Mouse (Mus musculus): ENCODE measurements around the gene Camp.
A peak's percentile ranks its signal among the peaks of the same experiment; 100 is the strongest.
"Not testable (repeated sequence)": the region's sequence is repeated elsewhere in the genome, so short reads cannot be mapped to it uniquely, and the experiment has no call there.

Camp gene

DNA sequence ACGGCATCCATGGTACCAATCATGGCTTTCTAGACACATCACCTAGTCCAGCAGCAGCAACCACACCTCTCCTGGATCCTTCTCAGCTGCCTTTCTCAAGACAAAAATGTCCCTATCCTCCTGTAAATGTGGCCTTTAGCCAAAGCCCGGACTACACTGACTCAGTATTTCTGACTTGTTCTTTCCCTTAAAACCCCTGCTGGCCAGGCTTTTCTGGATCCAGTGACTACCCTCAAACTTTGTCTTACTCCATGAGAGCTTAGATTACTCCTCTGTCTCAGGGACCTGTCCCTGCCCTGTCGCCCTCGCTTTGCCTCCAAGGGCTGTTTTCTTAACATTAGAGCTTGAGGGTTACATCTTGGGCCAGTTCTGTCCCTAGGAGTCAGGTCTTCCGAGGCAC is 682 bp upstream of the Camp start:
- no peak for DNase-seq (ENCODE audit: low spot score in 2 of 2)

DNA sequence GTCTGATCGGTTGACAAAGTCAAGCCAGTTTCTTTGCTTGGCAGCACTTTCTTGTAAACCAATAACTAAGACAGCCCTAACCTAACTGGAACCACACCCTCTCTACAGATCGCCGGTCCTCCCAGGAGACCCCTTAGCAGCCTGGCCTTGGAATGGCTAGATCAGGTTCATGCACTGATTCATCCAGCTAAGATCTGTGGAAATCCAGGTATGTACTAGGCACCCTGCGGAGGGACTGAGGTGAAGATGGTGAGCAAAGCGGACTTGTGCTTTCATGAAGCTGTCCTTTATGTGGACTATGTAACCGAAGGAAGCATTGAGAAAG is 16.4 kb downstream of the Camp start:
- DNase-seq (ENCODE audit: low spot score in 2 of 2): peak in 1 of 2 experiments; percentile 6

DNA sequence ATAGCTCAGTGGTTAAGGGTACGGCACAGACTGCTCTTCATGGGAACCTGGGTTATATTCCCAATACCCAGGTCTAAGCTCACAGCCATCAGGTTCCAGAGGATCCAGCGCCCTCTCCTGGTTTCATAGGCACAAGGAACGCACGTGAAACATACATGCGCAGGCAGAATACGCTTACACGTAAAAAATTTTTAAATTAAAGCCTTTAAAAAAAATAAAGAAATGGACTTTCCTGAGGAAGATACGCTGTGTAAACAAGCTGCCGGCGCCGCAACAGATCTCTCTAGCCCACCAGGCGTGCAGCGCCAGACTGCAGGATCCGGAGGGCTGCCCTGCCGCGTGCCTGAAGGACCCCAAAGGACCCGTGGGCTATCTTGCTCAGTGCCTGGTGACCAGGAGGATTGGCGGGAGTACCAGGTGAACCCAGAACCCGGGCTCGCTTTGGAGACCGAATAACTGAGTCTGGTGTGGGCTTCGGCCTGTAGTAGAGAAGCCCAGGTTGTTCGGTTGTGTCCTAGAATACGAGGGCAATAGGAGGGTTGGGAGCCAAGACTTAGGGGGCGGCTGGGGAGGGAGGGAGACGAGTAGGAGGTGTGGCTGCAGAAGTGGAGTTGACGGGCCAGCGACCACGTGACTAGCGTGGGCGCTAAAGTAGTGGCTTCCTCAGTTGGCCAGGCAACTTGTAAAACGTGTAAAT is 16.9 kb downstream of the Camp start, which contains the start of gene Nme6:
Gene Nme6, plus strand, starts transcription at position 359 of the 697 bp plus-strand sequence.
- DNase-seq (ENCODE audit: low spot score in 2 of 2): peak; percentile 83 to 85

GRCm38 (mm10) chr9:109826181-109826580 is 23.2 kb downstream of the Camp start:
- DNase-seq (ENCODE audit: low spot score in 2 of 2): no peak

DNA sequence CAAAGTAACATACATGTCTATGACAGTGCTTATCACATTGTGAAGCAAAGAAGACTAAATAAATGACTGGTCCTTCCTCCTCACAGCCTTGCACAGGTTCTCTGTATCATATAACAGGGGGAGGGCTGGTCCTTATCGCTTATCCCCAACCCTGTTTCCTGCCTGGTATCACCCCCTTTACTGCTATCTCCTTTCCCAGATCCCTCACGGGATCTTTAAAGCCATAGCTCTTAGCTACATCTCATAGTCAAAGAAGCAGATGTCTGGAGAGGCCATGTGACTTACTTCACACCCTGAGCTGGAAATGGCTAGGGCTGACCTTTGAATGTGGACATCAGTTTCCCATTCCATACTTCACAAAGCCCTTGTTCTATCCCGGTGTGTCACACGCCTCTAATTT is 23.7 kb downstream of the Camp start:
- DNase-seq (ENCODE audit: low spot score in 2 of 2): no peak

GRCm38 (mm10) chr9:109816341-109816740 is 33.1 kb downstream of the Camp start:
- peak in 1 of 2 experiments; percentile 9 for DNase-seq (ENCODE audit: low spot score in 2 of 2)

DNA sequence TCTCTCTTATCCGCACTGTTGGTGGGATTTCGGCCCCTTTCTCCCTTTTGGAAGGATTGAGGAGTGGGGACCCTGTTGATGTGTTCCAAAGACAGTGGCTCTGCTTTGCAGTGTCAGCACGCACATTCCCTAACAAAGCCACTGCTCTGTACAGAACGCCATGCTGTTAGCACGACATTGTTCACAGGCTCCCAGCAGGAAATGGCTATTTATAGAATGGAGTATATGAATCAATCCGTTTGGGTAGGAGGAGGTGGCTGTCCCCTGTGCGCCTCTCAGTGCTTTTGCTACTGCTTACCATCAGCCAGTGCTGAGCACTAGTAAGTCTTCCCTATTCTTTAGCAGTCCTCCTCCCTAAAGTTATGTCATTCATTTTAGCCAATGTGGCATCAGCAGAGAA is 36.0 kb downstream of the Camp start:
- peak; percentile 18 to 22 for DNase-seq (ENCODE audit: low spot score in 2 of 2)

GRCm38 (mm10) chr9:109811980-109812379 is 37.4 kb downstream of the Camp start, which contains the start of gene Spink8:
Spink8 (plus strand) TSS chr9:109812280.
- no peak for DNase-seq (ENCODE audit: low spot score in 2 of 2)

DNA sequence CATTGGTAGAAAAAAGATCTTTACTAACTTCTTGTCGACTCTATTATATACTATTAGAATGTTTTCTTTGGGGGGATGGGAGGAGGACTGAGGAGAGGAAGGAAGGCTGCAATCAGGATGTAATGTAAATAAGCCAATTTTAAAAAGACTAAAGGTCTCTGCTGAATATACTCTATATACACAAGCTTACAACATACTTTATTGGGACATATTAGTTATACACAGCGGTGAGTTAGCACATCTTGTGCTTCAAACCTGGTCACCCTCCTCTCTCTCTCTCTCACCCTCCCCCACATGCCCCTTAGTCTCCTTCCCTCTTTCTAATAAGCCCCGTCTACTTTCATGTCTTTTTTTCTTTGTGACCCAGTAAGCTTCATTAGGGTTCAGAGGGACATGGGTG is 41.5 kb downstream of the Camp start:
- DNase-seq (ENCODE audit: low spot score in 2 of 2): no peak

DNA sequence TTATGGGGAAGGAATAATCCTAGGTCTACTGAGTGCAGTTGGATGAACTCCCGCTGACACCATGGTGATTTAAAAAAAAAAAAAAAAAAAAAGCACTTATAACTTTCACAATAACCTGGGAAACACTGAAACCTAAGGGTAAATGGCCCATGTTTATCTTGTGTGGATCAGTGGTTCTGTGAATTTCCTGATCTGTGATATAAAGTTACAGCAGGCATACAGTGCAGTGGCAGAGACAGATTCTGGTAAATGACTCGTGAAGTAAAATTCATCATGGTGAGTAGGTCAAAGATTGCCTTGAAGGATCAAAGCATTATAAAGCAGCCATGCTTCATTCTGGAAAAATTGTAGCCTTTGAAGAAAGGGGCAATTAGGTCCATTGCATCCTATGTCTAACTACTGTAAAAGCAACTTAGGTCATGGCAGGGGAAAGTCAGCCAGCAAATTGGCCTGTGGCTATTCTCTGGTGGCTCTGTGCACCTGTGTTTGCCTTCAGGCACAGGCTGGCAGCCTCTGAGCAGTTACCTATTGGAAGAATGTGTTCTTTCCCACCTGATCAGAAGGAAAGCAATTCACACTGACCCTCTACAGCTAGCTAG is 42.6 kb downstream of the Camp start:
- no peak for DNase-seq (ENCODE audit: low spot score in 2 of 2)

- no peak for DNase-seq (ENCODE audit: low spot score in 2 of 2)
Observed at GRCm38 (mm10) chr9:109806260-109806659, 43.2 kb downstream of the Camp start.

GRCm38 (mm10) chr9:109805596-109805995 is 43.8 kb downstream of the Camp start:
- not testable (repeated sequence) for DNase-seq (ENCODE audit: low spot score in 2 of 2)

DNA sequence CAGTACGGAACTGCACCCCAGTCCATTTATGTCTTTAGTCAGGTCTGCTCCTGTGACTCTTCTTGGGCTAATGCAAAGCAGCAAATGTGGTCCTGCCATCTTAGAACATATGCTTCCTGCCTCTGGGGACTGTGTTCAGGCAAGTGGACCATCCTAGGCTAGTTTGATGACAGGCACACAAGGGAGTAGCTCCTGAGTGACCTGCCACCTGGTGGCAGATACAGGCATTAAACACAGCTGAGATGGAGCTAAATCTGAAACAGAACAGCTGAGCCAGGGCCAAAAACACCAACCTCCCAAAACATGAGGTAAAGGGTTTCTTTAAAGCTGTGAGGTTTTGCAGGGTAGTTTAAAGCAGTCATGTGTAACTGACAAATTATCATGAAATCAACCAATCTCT is 51.4 kb downstream of the Camp start:
- DNase-seq (ENCODE audit: low spot score in 2 of 2): peak in 1 of 2 experiments; percentile 6
